Mouse (Mus musculus) G1E (cell line): ENCODE data around the gene Myo19. TPM values are rescaled to one million over a fixed set of nuclear protein-coding genes. Genes with fewer than 3 reads are reported as not detected.

ENCODE experiments used
- ATAC-seq: 2 replicates; pipeline ENCODE4 v1.8.0; 2016; ENCODE audit warnings: mild to moderate bottlenecking; ENCODE audit not compliant: insufficient number of reproducible peaks, poor library complexity, low FRiP score, severe bottlenecking; ENCODE audit errors: extremely low read depth
- DNase-seq: peaks from one replicate; pipeline ENCODE4 v3.0.0; 2012; ENCODE audit warnings: low spot score
- H3K27me3 ChIP-seq: 2 replicates; pipeline ENCODE4 v1.6.1; 2012; ENCODE audit warnings: mild to moderate bottlenecking, low read length, inconsistent platforms; ENCODE audit not compliant: insufficient read depth
- H3K36me3 ChIP-seq: replicated peaks from 2 replicates; pipeline ENCODE3; 2012; ENCODE audit warnings: mild to moderate bottlenecking, inconsistent platforms
- H3K4me1 ChIP-seq: 2 replicates; pipeline ENCODE4 v1.6.1; 2012; ENCODE audit warnings: low read depth, low read length, inconsistent platforms, mixed read lengths; ENCODE audit not compliant: insufficient read depth
- H3K4me3 ChIP-seq: 2 replicates; pipeline ENCODE4 v1.5.1; 2012; ENCODE audit warnings: low read depth, mild to moderate bottlenecking, inconsistent platforms, low read length, moderate library complexity, mixed read lengths
- H3K9me3 ChIP-seq: replicated peaks from 2 replicates; pipeline ENCODE4 v1.6.1; 2012; ENCODE audit warnings: inconsistent platforms
- CTCF ChIP-seq: IDR thresholded peaks from 2 replicates; pipeline ENCODE4 v1.5.1; 2012; ENCODE audit warnings: low read depth, low read length, inconsistent platforms, mixed read lengths
- GATA1 ChIP-seq: IDR thresholded peaks from 2 replicates; pipeline ENCODE4 v1.6.1; 2012; ENCODE audit warnings: borderline replicate concordance, low read length, inconsistent platforms, mixed read lengths
- GATA2 ChIP-seq: IDR thresholded peaks from 2 replicates; pipeline ENCODE4 v1.6.1; 2012; ENCODE audit warnings: low read depth, low read length, inconsistent platforms, borderline replicate concordance
- POLR2AphosphoS5 ChIP-seq: IDR thresholded peaks from 2 replicates; pipeline ENCODE4 v1.6.1; 2012; ENCODE audit warnings: low read depth, low read length, inconsistent platforms; ENCODE audit not compliant: insufficient replicate concordance
- TAL1 ChIP-seq: conservative IDR thresholded peaks from 2 replicates; pipeline ENCODE4 v1.6.1; 2012; ENCODE audit warnings: low read depth, low read length, inconsistent platforms, mixed read lengths
- polyA plus RNA-seq: library from polyadenylated mRNA; stranded (reverse); fragments of >175 nt; gene quantifications from 2 replicates; pipeline ENCODE4 v1.2.3, GENCODE M21; 2012
- total RNA-seq, 2 experiments: library from RNA; stranded (forward) in 1 of 2; stranded (reverse) in 1 of 2; fragments of 200-1000 nt in 1 of 2; fragments of >200 nt in 1 of 2; fragmentation: Nextera tagmentation in 1 of 2; gene quantifications; 2 replicates each; pipeline ENCODE4 v1.2.3; 2014 to 2017

The Myo19 gene
- total and polyA plus RNA-seq, 3 experiments, result 5.2 to 15.5 (median 8.9) TPM

- DNase-seq, result no peak
- H3K4me3 ChIP-seq, result no peak overlapping the region
- peaks cover 29% of the 10 kb centered on the region for H3K27me3 ChIP-seq
These were observed 79.8 kb downstream of the Myo19 start for GRCm38 (mm10) chr11:84959701-84960181.

GRCm38 (mm10) chr11:84960291-84960690 is 80.3 kb downstream of the Myo19 start:
- no peak for DNase-seq
- H3K27me3 ChIP-seq, result peaks cover 26% of the 10 kb centered on the region
- no peak overlapping the region for H3K4me3 ChIP-seq

More at GRCm38 (mm10) chr11:84959701-84960181, 79.8 kb downstream of the Myo19 start:
- TF ChIP-seq GATA2 (no peak), TAL1 (no peak), GATA1 (no peak), POLR2AphosphoS5 (no peak), CTCF (no peak)
- Histone ChIP-seq H3K9me3 (no peaks in the 10 kb centered on the region), H3K4me1 (peaks cover 3% of the 10 kb centered on the region), H3K36me3 (no peaks in the 10 kb centered on the region)
- no peak for ATAC-seq

GRCm38 (mm10) chr11:84960780-84961179 is 80.8 kb downstream of the Myo19 start:
- no peak overlapping the region for H3K4me3 ChIP-seq
- TF ChIP-seq CTCF, result no peak
- no peak for TF ChIP-seq POLR2AphosphoS5
- no peak for TF ChIP-seq GATA1
- no peak for TF ChIP-seq GATA2
- TF ChIP-seq TAL1, result no peak

More at GRCm38 (mm10) chr11:84960291-84960690, 80.3 kb downstream of the Myo19 start:
- no peak for ATAC-seq
- Histone ChIP-seq H3K36me3 (no peaks in the 10 kb centered on the region), H3K4me1 (peaks cover 5% of the 10 kb centered on the region), H3K9me3 (no peaks in the 10 kb centered on the region)
- no peak for TF ChIP-seq GATA1

More at GRCm38 (mm10) chr11:84960780-84961179, 80.8 kb downstream of the Myo19 start:
- H3K9me3 ChIP-seq, result no peaks in the 10 kb centered on the region
- DNase-seq (no peak), ATAC-seq (no peak)
- H3K4me1 ChIP-seq, result peaks cover 5% of the 10 kb centered on the region
- peaks cover 28% of the 10 kb centered on the region for H3K27me3 ChIP-seq
- no peaks in the 10 kb centered on the region for H3K36me3 ChIP-seq

Other genes starting within 250 kb of the Myo19 start
- 10.0 and 14.1 TPM in 2 replicates for gene Mrm1, start 60.6 kb upstream of the Myo19 start, total RNA-seq (2014; fragmentation: Nextera tagmentation)
- 8.0 and 10.7 TPM in 2 replicates for gene Mrm1, start 60.6 kb upstream of the Myo19 start, total RNA-seq (2017)
- 9.8 and 10.5 TPM in 2 replicates for gene Mrm1, start 60.6 kb upstream of the Myo19 start, polyA plus RNA-seq
- 36.6 and 180 TPM in 2 replicates for gene Dhrs11, start 51.2 kb upstream of the Myo19 start, total RNA-seq (2014; fragmentation: Nextera tagmentation)
- gene Dhrs11, start 51.2 kb upstream of the Myo19 start, total RNA-seq (2017), result 12.1 and 16.7 TPM in 2 replicates
- gene Dhrs11, start 51.2 kb upstream of the Myo19 start, polyA plus RNA-seq, result 7.0 and 7.7 TPM in 2 replicates
- 170 and 191 TPM in 2 replicates for gene Ggnbp2, start 9.3 kb upstream of the Myo19 start, total RNA-seq (2014; fragmentation: Nextera tagmentation)
- 127 and 156 TPM in 2 replicates for gene Ggnbp2, start 9.3 kb upstream of the Myo19 start, total RNA-seq (2017)
- gene Ggnbp2, start 9.3 kb upstream of the Myo19 start, polyA plus RNA-seq, result 126 and 142 TPM in 2 replicates
- gene Pigw, start 137 bp downstream of the Myo19 start, total RNA-seq (2014; fragmentation: Nextera tagmentation), result 13.7 and 19.3 TPM in 2 replicates
- 8.4 and 11.4 TPM in 2 replicates for gene Pigw, start 137 bp downstream of the Myo19 start, total RNA-seq (2017)
- 2.2 and 3.4 TPM in 2 replicates for gene Pigw, start 137 bp downstream of the Myo19 start, polyA plus RNA-seq
- 16.6 and 22.1 TPM in 2 replicates for gene Znhit3, start 36.2 kb downstream of the Myo19 start, total RNA-seq (2014; fragmentation: Nextera tagmentation)
- 40.2 and 44.2 TPM in 2 replicates for gene Znhit3, start 36.2 kb downstream of the Myo19 start, total RNA-seq (2017)
- gene Znhit3, start 36.2 kb downstream of the Myo19 start, polyA plus RNA-seq, result 2.2 and 2.4 TPM in 2 replicates
- gene Car4, start 77.6 kb downstream of the Myo19 start, total RNA-seq (2014; fragmentation: Nextera tagmentation), result not detected in 2 replicates
- gene Car4, start 77.6 kb downstream of the Myo19 start, total RNA-seq (2017), result 0.17 TPM in 1 of 2 replicates, not detected in the other
- not detected in 2 replicates for gene Car4, start 77.6 kb downstream of the Myo19 start, polyA plus RNA-seq